Mouse (Mus musculus) neutrophil, adult 5-6 weeks (primary cell): ENCODE results near the gene Aftph. TPM values are rescaled to one million over a fixed set of nuclear protein-coding genes. Genes with fewer than 3 reads are reported as not detected.

Source experiments
- ATAC-seq: fragments of 151-379, 151-347 bp; 2 replicates; pipeline ENCODE4 v1.8.0; 2017; ENCODE audit warnings: mild to moderate bottlenecking, moderate TSS enrichment; ENCODE audit not compliant: insufficient number of reproducible peaks, poor library complexity, low FRiP score, severe bottlenecking; ENCODE audit errors: extremely low read depth
- total RNA-seq: library from RNA; stranded (forward); fragments of 200-1000 nt; gene quantifications from 2 replicates; pipeline ENCODE4 v1.2.3, GENCODE M21; 2017

The Aftph gene
- total RNA-seq, 1 experiment from 2014 or later: 153 TPM

DNA sequence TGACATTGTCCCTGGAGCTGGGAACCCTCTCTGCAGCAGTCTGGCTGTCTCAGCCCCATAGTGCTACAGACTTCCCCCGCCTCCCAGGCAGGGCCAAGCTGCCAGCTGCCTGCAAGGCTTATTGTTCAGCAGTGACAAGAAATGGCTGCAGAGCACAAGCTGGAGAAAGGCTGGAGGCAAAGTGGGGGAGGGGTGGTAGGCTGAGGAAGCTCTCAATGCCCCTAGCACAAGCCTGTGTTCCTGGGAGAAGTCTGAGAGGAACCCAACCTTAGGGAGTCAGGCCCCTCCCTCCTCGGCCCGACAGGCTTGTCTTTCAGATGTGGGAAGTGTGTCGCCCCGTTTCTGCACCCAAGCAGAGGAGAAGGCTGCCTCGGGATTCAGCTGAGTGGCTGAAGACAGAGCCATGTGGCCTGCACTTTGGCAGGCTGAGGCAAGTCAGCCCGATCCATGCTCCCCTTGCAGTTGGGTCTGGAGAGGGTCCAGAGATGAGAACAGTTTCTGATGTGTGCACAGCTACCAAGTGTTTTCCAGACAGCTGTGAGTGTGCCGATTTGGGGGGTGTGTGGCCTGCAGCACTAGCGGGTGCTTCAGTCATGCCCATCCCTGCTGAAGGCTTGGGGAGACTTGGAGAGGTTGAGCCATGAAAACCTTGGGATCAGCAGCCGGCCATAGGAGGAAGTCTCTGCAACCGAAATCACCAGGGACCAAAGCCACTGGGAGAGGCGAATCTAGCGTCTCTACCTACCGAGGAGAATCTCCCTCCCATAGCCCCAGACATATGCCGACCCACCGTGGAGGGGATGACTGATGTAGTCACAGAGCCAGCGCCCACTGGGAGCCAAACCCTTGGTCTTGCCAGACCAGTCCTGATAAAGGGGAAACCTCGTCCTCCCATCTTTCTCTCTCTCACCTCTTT is 85.3 kb downstream of the Aftph start:
- ATAC-seq: no peak

DNA sequence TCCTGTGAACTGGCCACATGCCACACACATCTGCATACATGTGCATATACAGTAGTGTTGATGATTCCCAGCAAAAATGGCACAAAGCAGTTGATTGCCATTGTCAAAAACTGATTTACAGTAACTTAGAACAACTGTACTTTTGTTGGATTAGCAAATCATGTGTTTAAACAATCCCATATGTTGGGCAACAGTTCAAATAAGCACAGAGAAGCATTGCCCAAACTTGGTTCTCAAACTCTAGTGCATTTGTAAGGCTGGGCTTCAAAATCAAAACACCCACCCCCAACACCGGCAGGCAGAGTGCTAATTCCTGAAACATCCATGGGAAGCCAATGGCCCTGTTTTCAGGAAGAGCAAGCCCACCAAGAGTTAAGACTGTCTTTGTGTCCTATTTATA is 90.2 kb downstream of the Aftph start:
- no peak for ATAC-seq

DNA sequence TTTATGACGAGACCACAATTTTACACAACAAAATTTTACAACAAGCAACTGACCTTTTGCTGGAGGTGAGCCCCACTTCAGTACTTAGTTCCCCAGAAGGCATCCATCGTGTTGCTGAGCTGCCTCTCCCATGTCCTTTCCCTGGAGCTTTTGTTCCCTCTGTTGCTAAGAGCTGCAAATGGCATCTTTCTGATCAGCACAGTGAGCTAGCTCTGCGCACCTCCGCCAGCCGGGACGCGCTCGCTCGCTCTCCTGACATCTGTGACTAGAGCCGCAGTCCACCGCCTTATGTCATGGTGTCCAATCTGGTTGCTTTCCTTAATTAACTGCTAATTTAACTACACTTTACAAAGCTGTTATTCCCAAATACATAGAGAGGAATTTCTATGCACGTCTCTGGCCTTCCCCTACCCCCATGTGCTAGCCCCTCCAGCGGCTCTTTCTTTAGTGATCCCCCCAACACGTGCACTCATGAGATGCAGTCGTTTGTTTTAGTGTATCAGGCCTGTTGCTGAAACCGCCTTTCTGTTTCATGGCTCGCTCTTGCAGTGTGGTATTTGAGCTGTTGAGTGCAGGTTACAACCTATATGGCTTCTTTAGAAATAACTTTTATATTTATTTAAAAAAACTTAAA is 91.3 kb downstream of the Aftph start:
- no peak for ATAC-seq

DNA sequence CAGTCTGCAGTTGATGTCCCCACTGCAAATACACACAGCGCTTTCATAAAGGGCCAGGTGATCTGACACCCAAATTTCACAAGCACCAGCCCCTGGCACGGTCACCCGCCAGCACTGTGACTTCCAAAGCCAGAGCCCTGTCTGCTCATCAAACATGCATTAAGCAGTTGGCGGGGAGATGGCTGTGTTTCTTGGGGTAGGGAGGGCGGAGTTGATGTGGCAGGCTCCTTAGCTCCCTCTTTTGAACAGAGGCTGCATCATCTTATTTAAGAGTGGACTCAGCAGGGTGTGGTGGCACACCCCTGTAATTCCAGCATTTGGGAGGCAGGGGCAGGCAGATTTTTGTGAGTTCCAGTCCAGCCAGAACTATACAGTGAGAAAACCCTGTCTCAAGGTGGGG is 91.9 kb downstream of the Aftph start:
- no peak for ATAC-seq

DNA sequence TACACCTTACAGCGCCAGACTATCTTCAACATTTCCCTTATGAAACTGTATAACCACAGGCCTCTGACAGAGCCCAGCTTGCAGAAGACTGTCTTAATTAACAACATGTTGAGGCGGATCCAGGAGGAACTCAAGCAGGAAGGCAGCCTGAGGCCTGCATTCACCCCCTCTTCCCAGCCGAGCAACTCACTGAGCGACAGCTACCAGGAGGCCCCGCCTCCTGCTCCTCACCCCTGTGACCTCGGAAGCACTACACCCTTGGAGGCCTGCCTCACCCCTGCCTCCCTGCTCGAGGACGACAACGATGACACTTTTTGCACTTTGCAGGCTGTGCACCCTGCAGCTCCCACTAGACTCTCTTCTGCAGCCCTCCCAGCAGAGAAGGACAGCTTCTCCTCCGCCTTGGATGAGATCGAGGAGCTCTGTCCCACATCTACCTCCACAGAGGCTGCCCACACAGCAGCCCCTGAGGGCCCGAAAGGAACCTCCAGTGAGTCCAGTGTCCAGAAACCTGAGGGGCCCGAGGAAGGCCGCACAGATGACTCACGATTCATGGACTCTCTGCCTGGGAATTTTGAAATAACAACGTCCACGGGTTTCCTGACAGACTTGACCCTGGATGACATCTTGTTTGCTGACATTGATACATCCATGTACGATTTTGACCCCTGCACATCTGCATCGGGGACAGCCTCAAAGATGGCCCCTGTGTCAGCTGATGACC is 93.3 kb downstream of the Aftph start:
- no peak for ATAC-seq

DNA sequence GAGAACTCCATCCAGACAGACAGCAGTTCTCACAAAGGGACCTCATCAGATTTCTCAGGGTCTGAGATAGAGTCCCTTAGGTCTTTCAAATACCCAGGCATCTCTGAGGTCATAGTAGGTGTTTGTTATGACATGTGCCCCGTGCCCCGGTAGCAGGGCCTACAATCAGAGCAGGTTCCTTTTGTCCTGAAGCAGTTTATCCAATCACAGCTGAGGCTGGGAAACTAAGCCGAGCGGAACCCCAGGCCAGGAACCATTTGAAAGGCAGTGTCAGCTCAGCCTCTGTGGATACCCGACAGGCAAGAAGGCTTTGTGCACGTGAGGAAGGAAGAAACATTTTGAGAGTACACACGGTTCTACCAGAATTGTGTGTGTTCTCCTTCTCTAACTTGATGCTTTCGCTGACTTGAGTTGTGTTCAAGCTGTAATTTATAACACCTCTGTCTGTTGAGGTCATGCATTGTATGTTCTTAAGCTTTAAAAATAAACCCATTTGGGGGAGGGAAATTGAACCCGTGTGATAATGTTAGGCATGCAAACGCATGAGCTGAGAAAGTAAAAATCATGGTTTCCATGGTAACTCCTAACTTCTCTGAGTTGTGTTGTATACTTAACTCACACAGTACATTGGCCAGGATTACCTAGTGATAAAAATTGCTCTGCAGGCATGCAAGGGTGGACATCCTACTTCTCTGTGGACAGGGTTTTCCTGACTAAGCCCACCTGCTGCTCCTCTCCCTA is 94.2 kb downstream of the Aftph start:
- no peak for ATAC-seq

DNA sequence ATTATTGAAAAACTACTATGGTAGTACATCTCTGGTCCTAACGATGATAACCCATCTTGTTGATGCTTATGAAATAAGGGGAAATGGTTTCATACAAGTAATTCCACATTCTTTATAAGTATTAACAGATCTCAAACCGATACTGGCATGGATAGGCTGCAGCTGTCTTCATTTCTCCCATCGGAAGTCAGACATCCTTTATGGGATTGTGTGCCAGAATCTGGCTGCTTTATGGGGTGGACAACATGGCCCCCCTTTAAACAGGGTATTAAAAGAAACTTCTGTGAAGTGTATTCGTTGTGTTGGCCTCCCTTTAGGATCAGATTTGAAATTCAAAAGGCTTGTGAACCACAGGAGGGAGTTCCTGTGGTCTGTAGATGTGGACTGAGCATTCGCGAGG is 95.2 kb downstream of the Aftph start:
- ATAC-seq: no peak

DNA sequence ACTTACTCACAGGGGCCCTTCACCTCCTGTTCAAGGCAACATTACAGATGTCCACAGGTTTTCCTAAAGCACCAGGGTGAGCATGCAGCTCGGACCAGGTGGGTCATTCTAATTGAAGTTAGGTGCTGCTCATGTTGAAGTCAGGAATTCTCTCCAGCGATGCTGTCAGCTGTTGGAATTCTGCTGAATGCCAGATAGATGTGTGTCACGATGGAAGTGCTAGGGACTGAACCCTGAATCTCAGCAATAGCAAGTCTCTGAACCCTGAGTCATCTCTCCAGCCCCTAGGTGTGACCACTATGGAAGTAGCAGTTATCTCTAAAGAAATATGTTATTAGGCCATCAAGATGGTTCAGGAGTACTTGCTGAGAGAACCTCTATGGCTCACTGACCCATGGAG is 95.9 kb downstream of the Aftph start:
- no peak for ATAC-seq

DNA sequence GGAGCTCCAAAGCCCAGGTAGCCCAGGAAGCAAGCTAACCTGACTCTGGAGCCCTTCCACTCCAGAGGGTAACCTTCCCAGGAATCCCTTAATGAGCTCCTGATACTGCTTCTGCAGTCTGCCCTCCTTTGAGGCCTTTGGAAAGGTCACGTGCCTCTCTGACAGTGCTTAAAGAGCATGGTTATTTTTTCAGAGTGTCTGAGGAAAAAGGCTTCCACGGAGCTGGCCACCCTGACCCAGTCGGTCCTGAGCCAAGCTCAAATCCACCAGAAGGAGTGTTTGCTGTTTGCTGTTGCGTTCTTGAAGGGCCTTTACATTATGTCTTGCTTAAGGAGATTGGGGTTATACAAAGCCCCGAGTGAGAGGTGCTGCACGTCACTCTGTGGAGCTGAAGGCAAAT is 96.5 kb downstream of the Aftph start:
- no peak for ATAC-seq

DNA sequence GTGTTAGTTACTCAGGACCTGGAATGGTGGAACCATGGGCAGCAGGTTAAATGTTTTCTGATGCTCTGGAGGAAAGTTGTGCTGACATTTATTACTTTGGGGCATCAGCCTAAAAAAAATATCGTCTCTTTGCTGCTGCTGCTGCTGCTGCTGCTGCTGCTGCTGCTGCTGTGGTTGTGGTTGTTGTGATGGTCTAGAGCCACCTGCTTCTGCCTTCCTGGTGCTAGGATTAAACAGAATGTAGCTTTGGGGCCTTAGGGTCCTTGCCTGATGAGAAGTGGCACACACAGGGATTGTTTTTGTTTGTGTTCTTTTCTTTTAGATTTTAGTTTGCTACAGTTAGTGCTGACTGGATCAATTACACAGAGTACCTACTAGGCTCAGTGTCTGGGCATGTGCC is 97.2 kb downstream of the Aftph start:
- ATAC-seq: no peak

DNA sequence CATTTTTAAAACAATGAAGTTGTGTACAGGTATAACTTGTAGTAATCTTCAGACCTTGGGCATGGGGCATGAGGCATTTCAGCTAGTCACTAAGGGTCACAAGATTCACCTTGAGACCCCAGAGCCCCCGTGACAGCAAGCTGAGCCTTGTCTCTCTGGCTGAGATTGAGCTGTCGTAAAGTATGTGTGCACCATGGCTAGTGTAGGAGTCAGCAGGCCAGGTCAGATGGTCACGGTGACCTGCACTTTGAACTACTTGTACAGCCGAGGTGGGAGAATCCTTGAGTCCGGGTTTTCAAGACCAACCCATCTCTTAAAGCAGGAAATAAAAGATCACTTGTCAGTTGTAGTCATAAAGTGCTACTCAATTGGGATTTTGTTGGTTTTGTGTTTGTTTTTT is 98.2 kb downstream of the Aftph start:
- no peak for ATAC-seq

DNA sequence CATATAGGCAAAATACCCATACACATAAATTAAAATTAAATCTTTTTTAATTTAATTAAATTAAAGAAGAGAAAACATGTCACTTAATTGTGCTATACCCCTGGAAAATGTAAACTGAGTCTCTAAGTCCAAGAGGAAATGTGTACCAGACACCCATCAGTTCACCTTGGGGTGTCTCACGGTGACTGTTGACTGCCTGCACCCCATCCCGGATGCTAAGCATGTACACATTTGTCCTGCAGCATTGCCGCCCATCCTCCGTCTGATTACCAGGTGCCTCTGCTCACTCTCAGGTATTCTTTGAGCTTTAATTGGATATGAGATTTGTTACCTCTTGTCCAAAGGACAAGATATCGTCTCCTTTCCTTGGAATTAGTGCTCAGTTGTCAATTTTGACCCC is 99.1 kb downstream of the Aftph start:
- ATAC-seq: no peak

DNA sequence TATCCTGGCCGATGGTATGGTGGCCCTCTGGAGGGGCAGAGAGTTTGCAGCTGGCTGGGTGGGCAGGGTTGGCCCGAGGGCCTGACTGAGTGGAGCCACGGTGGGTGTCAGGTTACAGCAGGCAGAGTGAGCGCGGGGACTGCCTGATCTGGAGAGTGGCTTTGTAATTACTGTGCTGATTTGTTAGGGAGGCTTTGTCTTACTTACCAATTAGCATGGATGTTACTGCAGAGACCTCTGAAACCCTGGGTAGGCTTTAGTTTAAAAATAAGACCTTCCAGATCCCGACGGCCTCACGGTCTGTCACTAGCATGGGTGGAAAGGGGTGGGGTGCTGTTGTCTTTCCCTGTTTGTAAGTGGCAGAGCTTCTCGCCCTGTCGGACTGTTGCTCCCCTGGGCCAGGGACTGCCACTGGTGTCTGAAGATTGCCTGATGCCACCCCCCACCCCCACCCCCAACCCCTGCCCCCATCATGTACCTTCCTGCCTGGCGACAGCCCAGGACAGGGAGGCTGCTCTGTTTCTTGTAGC is 101.4 kb downstream of the Aftph start:
- no peak for ATAC-seq

DNA sequence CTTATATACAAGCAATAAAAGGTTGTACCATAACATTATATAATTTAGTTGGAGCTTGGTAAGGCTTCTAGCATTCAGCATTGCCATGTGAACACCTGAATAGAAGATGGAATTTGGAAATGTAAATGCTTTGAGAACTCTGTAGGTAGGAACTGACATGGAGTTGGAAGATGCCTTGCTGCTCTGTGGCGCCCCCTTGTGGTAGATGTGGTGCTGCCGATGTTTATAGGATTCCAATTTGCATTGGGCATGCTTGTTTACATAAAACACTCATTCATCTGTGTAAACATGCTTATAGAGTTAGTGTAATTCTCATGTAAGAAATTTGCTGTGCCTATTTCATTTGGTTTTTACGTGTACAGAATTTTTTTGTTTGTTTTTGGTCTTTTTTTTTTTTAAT is 102.5 kb downstream of the Aftph start:
- ATAC-seq: peak; percentile 91

DNA sequence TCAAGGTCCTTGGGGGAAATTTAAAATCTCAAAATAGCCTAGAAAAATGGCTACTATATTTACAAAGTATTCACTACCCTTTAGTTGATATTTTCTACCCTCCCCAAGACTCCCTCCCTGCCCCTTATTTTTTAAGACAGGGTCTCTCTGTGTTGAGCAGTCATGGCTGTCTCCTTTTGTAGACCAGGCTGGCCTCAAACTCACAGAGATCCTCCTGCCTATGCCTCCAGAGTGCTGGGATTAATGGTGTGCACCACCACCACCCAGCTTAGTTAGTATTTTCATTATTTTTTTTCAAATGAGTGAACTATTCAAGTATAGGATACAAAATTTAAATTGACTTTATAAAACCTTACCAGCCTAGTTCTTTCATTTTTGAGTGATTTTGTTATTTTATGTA is 104.3 kb downstream of the Aftph start:
- ATAC-seq: no peak

DNA sequence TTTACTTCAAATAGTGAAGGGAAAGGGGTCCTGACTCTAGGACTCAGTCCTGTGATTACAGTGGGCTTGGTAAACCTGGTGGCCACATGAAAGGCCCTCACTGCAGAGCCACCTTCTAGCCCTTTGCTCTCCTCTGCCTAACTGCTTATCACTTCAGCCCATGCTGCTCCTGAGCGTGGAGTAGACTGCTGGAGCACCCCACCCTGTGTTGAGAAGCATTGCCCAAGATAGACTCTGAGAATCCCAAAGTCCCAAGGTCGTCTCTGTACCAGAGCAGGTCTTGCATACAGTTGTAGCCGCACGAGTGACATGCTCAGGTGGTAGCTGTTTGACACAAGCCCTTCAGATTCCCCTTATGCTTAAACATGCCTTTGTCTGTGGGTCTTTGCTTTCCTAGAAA is 105.3 kb downstream of the Aftph start:
- ATAC-seq: no peak

DNA sequence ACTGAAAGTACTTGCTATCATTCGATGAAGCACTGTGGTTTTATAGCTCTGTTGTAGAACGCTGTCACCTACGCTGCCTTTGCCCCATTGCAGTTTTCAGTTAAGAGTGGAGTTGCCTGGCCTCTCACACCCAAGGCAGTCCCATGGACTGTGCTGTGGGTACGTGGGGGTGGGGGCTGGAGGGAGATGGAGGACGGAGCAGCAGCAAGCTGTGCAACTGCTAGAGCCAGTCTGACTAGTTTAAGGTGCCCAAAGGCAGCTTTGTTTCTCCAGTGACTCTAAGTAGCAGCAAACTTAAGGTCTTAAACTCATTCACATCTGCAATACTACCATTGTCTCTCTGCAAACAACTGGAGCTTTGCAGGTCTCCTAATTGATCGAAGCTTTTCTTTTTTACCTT is 105.7 kb downstream of the Aftph start:
- ATAC-seq: no peak
